8 mouse cellular contexts compared by ENCODE assay signal in genomic region chr2:102166550-102167325, GRCm38 (mm10). TPM values are rescaled to one million over a fixed set of nuclear protein-coding genes. Genes with fewer than 3 reads are reported as not detected.
DNase-seq lines count a peak whose midpoint lies in the region; ATAC-seq and TF ChIP-seq lines count a peak whose summit lies in the region.

No protein-coding gene starts in this region.

- no peak for TF ChIP-seq EP300 in stomach, postnatal 0 days (optimal IDR thresholded peaks at IDR 0.05)

- no peak overlapping the region for H3K4me3 ChIP-seq in liver, embryonic 12.5 days
- no peak overlapping the region for H3K4me3 ChIP-seq in embryonic facial prominence, embryonic 10.5 days
- H3K4me3 ChIP-seq in limb, embryonic 14.5 days (replicated peaks; ENCODE audit: low read length), result no peak overlapping the region
- no peak overlapping the region for H3K4me3 ChIP-seq in stomach, postnatal 0 days (ENCODE audit: low read depth, low read length)

- no peaks in the 10 kb centered on the region for H3K36me3 ChIP-seq in liver, embryonic 12.5 days
- H3K36me3 ChIP-seq in embryonic facial prominence, embryonic 10.5 days (replicated peaks), result peaks cover 20% of the 10 kb centered on the region
- 0 out of 2 replicates have a peak, but pooled peaks cover 12% of the 10 kb centered on the region for H3K36me3 ChIP-seq in limb, embryonic 14.5 days (ENCODE audit: control insufficient read depth, insufficient read depth, low read length)
- no peaks in the 10 kb centered on the region for H3K36me3 ChIP-seq in stomach, postnatal 0 days (ENCODE audit: control insufficient read depth, insufficient read depth, low read length)

- TF ChIP-seq CTCF in stomach, postnatal 0 days (IDR thresholded peaks at IDR 0.05; ENCODE audit: low read depth), result peak; percentile 37

- DNase-seq in liver, result no peak
- peak; percentile 23 for DNase-seq in embryonic facial prominence, embryonic 10.5 days (ENCODE audit: low spot score)
- DNase-seq in heart, postnatal 4 days, result peak; percentile 36
- DNase-seq in limb, embryonic 14.5 days (ENCODE audit: low spot score), result peak; percentile 18
- peak; percentile 21 for DNase-seq in stomach, postnatal 0 days (ENCODE audit: low spot score)
- DNase-seq in thymus, postnatal 14 days, result no peak
- DNase-seq in frontal cortex, postnatal 14 days (ENCODE audit: low spot score in 2 of 2), result no peak

- no peak for ATAC-seq in liver, embryonic 12.5 days
- no peak for ATAC-seq in limb, embryonic 14.5 days (ENCODE audit: low FRiP score, low read depth)
- peak; percentile 74; the same call in 1 of the 2 replicates for ATAC-seq in stomach, postnatal 0 days (ENCODE audit: low FRiP score, low TSS enrichment)

- no peak overlapping the region for H3K27ac ChIP-seq in liver, embryonic 12.5 days
- H3K27ac ChIP-seq in embryonic facial prominence, embryonic 10.5 days (replicated peaks), result peak overlapping the region; percentile 27; the same call in 1 of the 2 replicates
- H3K27ac ChIP-seq in limb, embryonic 14.5 days (replicated peaks; ENCODE audit: low read depth, low read length), result 0 out of 2 replicates have a peak overlapping the region, but pooled peaks have one; percentile 19
- peak overlapping the region; percentile 61 for H3K27ac ChIP-seq in stomach, postnatal 0 days (replicated peaks)

- 0 out of 2 replicates have a peak, but pooled peaks cover 11% of the 10 kb centered on the region for H3K4me1 ChIP-seq in liver, embryonic 12.5 days
- peaks cover 28% of the 10 kb centered on the region for H3K4me1 ChIP-seq in embryonic facial prominence, embryonic 10.5 days
- H3K4me1 ChIP-seq in limb, embryonic 14.5 days (ENCODE audit: control insufficient read depth, insufficient read depth, low read length), result peaks cover 36% of the 10 kb centered on the region
- H3K4me1 ChIP-seq in stomach, postnatal 0 days (replicated peaks; ENCODE audit: control insufficient read depth, insufficient read depth), result 0 out of 2 replicates have a peak, but pooled peaks cover 4% of the 10 kb centered on the region

- no peaks in the 10 kb centered on the region for H3K9me3 ChIP-seq in liver, embryonic 12.5 days (replicated peaks)
- H3K9me3 ChIP-seq in embryonic facial prominence, embryonic 10.5 days, result no peaks in the 10 kb centered on the region
- no peaks in the 10 kb centered on the region for H3K9me3 ChIP-seq in limb, embryonic 14.5 days (ENCODE audit: control insufficient read depth, low read length)
- H3K9me3 ChIP-seq in stomach, postnatal 0 days (ENCODE audit: control insufficient read depth, low read length), result no peaks in the 10 kb centered on the region

- H3K27me3 ChIP-seq in liver, embryonic 12.5 days (replicated peaks), result 0 out of 2 replicates have a peak, but pooled peaks cover 4% of the 10 kb centered on the region
- H3K27me3 ChIP-seq in embryonic facial prominence, embryonic 10.5 days (replicated peaks; ENCODE audit: low read depth, poor library complexity, severe bottlenecking), result no peaks in the 10 kb centered on the region
- H3K27me3 ChIP-seq in limb, embryonic 14.5 days (ENCODE audit: control insufficient read depth, insufficient read depth, low read length), result no peaks in the 10 kb centered on the region
- H3K27me3 ChIP-seq in stomach, postnatal 0 days (ENCODE audit: control insufficient read depth, insufficient read depth, low read length), result no peaks in the 10 kb centered on the region

- H3K9ac ChIP-seq in liver, embryonic 12.5 days, result no peak overlapping the region
- no peak overlapping the region for H3K9ac ChIP-seq in limb, embryonic 14.5 days (ENCODE audit: low read depth, low read length, severe bottlenecking)
- no peak overlapping the region for H3K9ac ChIP-seq in stomach, postnatal 0 days (ENCODE audit: low read length)

- WGBS in liver, embryonic 12.5 days (ENCODE audit: insufficient replicate concordance), result 21% methylated on average over 15 of the region's 15 CpGs
- 55% methylated on average over 15 of the region's 15 CpGs for WGBS in embryonic facial prominence, embryonic 10.5 days
- 38% methylated on average over 15 of the region's 15 CpGs for WGBS in limb, embryonic 14.5 days
- WGBS in stomach, postnatal 0 days, result 31% methylated on average over 15 of the region's 15 CpGs

- TF ChIP-seq POLR2A in limb, embryonic 14.5 days (IDR thresholded peaks at IDR 0.05; ENCODE audit: borderline replicate concordance, extremely low read depth, insufficient read depth, insufficient read length), result no peak

- H3K4me2 ChIP-seq in liver, embryonic 12.5 days, result 0 out of 2 replicates have a peak overlapping the region, but pooled peaks have one; percentile 16
- no peak overlapping the region for H3K4me2 ChIP-seq in limb, embryonic 14.5 days (replicated peaks; ENCODE audit: low read depth, low read length, severe bottlenecking)
- H3K4me2 ChIP-seq in stomach, postnatal 0 days (replicated peaks; ENCODE audit: low read depth), result peak overlapping the region; percentile 20

RNA-seq across cellular contexts. Expression of gene Ldlrad3, which starts 19.4 kb away (rescaled TPM):
- 7.6 and 8.2 TPM in 2 replicates for polyA plus RNA-seq in liver, embryonic 12.5 days (2016; fragmentation: Nextera tagmentation; extraction: Ambion mirVana)
- 56.0 and 56.5 TPM in 2 replicates for polyA plus RNA-seq in embryonic facial prominence, embryonic 10.5 days (2016; fragmentation: Nextera tagmentation; extraction: Ambion mirVana)
- total RNA-seq in heart, postnatal 4 days (2021), result 1 to 10 TPM; 9.8 to 9.9 TPM
- 45.1 and 53.4 TPM in 2 replicates for polyA plus RNA-seq in limb, embryonic 14.5 days (2012; rRNA removed)
- 49.7 and 58.0 TPM in 2 replicates for polyA plus RNA-seq in limb, embryonic 14.5 days (2014; fragmentation: Nextera tagmentation; extraction: Ambion mirVana)
- polyA plus RNA-seq in stomach, postnatal 0 days (2015; fragmentation: Nextera tagmentation; extraction: Ambion mirVana), result 20.5 and 23.4 TPM in 2 replicates

Comparison
In these comparisons a context has a peak if more than half of its experiments do, and no peak if none do; other contexts are left out.
1. DNase-seq: peak in embryonic facial prominence, embryonic 10.5 days (single experiment), heart, postnatal 4 days (single experiment), limb, embryonic 14.5 days (single experiment) and stomach, postnatal 0 days (single experiment); none in liver (single experiment), thymus, postnatal 14 days (single experiment) and frontal cortex, postnatal 14 days (0 of 2).